In genomic region chr6:29206006-29206405, GRCm38 (mm10) we compare ENCODE assay signal across 18 mouse cellular contexts. TPM values are rescaled to one million over a fixed set of nuclear protein-coding genes. Genes with fewer than 3 reads are reported as not detected.
DNase-seq lines count a peak whose midpoint lies in the region; ATAC-seq lines count a peak whose summit lies in the region.
"Had no signal": no experiment of that assay in that cellular context is flagged by ENCODE, and none has a peak within 500 bp of the region (broad histone marks: within the 10 kb centered on the region; RNA-seq: fewer than 3 reads in every experiment).

No protein-coding gene starts in this region.

- H3K9me3 ChIP-seq in liver, embryonic 11.5 days (ENCODE audit: control insufficient read depth, low read length), result no peaks in the 10 kb centered on the region
- H3K9me3 ChIP-seq: embryonic facial prominence, embryonic 12.5 days; forebrain, embryonic 12.5 days; heart, embryonic 12.5 days; hindbrain, embryonic 15.5 days had no signal

- 88% methylated on average over 10 of the region's 10 CpGs for WGBS in liver, embryonic 11.5 days

- H3K4me2 ChIP-seq in liver, embryonic 11.5 days, result no peak overlapping the region
- H3K4me2 ChIP-seq: embryonic facial prominence, embryonic 12.5 days; forebrain, embryonic 12.5 days; heart, embryonic 12.5 days; hindbrain, embryonic 15.5 days had no signal

- peaks cover 1% of the 10 kb centered on the region; the same call in 1 of the 2 replicates for H3K4me1 ChIP-seq in liver, embryonic 11.5 days (replicated peaks; ENCODE audit: control insufficient read depth, insufficient read depth, low read length)
- peaks cover 6% of the 10 kb centered on the region; the same call in 1 of the 2 replicates for H3K4me1 ChIP-seq in brown adipose tissue, adult 24 weeks (ENCODE audit: control insufficient read depth, insufficient read depth, insufficient read length, low read length)

- no peaks in the 10 kb centered on the region for H3K27me3 ChIP-seq in liver, embryonic 11.5 days (replicated peaks; ENCODE audit: control insufficient read depth, insufficient read depth, low read length)
- H3K27me3 ChIP-seq: embryonic facial prominence, embryonic 12.5 days; forebrain, embryonic 12.5 days; heart, embryonic 12.5 days; hindbrain, embryonic 15.5 days had no signal

- no peak overlapping the region for H3K4me3 ChIP-seq in liver, embryonic 11.5 days (ENCODE audit: low read depth, low read length)
- H3K4me3 ChIP-seq in brown adipose tissue, adult 24 weeks (ENCODE audit: insufficient read depth, low read depth, low read length), result no peak overlapping the region
- H3K4me3 ChIP-seq: embryonic facial prominence, embryonic 12.5 days; forebrain, embryonic 12.5 days; heart, embryonic 12.5 days; hindbrain, embryonic 15.5 days had no signal

- no peak overlapping the region for H3K27ac ChIP-seq in liver, embryonic 11.5 days (ENCODE audit: low read depth, low read length)
- H3K27ac ChIP-seq in brown adipose tissue, adult 24 weeks (replicated peaks; ENCODE audit: low read depth, low read length), result 0 out of 2 replicates have a peak overlapping the region, but pooled peaks have one; percentile 36
- H3K27ac ChIP-seq: embryonic facial prominence, embryonic 12.5 days; forebrain, embryonic 12.5 days; hindbrain, embryonic 15.5 days had no signal

- no peak for ATAC-seq in liver, embryonic 11.5 days (replicated peaks; ENCODE audit: low FRiP score)

- no peaks in the 10 kb centered on the region; the same call in 1 of the 2 replicates for H3K36me3 ChIP-seq in liver, embryonic 11.5 days (ENCODE audit: control insufficient read depth, insufficient read depth, low read length)

- H3K9ac ChIP-seq in liver, embryonic 11.5 days (ENCODE audit: low read depth, low read length), result no peak overlapping the region
- H3K9ac ChIP-seq: embryonic facial prominence, embryonic 12.5 days; forebrain, embryonic 12.5 days; forebrain, postnatal 0 days; heart, embryonic 12.5 days; hindbrain, embryonic 15.5 days had no signal

- peak; percentile 3 for DNase-seq in cerebellum, adult 11-12 months
- DNase-seq in cerebellum, adult 18-20 months, result no peak
- DNase-seq in heart, adult 11 months, result peak; percentile 89
- no peak for DNase-seq in heart, adult 9 months (ENCODE audit: low spot score in 2 of 2)
- peak; percentile 26 for DNase-seq in liver, embryonic 11.5 days (ENCODE audit: low spot score)
- no peak for DNase-seq in liver
- no peak for DNase-seq in spleen, postnatal 10 days (ENCODE audit: low spot score in 2 of 2)
- DNase-seq: adrenal gland, adult 2 months; adrenal gland, postnatal 25 days; cerebellum, adult 9-10 months; cerebellum, postnatal 25 days; forebrain, postnatal 0 days; gastrocnemius, postnatal 10 days had no signal

RNA-seq across cellular contexts. Expression of gene Impdh1, which starts 10.2 kb away (rescaled TPM):
- 26.5 and 26.7 TPM in 2 replicates for polyA plus RNA-seq in liver, embryonic 11.5 days (2014; fragmentation: Nextera tagmentation; extraction: Ambion mirVana)
- 68.7 and 105 TPM in 2 replicates for polyA plus RNA-seq in brown adipose tissue, adult 24 weeks (2012; ENCODE audit: insufficient read depth, insufficient read length, missing spikeins)

RNA-seq across cellular contexts. Expression of gene Prrt4, which starts 26.6 kb away (rescaled TPM):
- polyA plus RNA-seq in liver, embryonic 11.5 days (2014; fragmentation: Nextera tagmentation; extraction: Ambion mirVana), result 0.34 and 0.55 TPM in 2 replicates
- polyA plus RNA-seq in brown adipose tissue, adult 24 weeks (2012; ENCODE audit: insufficient read depth, insufficient read length, missing spikeins), result 1.5 and 1.6 TPM in 2 replicates

RNA-seq across cellular contexts. Expression of gene Rbm28, which starts 41.2 kb away (rescaled TPM):
- polyA plus RNA-seq in liver, embryonic 11.5 days (2014; fragmentation: Nextera tagmentation; extraction: Ambion mirVana), result 48.4 and 54.6 TPM in 2 replicates
- polyA plus RNA-seq in brown adipose tissue, adult 24 weeks (2012; ENCODE audit: insufficient read depth, insufficient read length, missing spikeins), result 29.0 and 33.8 TPM in 2 replicates

Comparison
In these comparisons a context has a peak if more than half of its experiments do, and no peak if none do; other contexts are left out.
1. DNase-seq: peak in cerebellum, adult 11-12 months (single experiment), heart, adult 11 months (single experiment) and liver, embryonic 11.5 days (single experiment); none in cerebellum, adult 18-20 months (0 of 2), heart, adult 9 months (0 of 2), liver (single experiment) and spleen, postnatal 10 days (0 of 2).